Mouse (Mus musculus): ENCODE measurements around the gene Epha4.

Gene Epha4

GRCm38 (mm10) chr1:77410153-77410552 is 104.7 kb downstream of the Epha4 start:
- no peak for DNase-seq (ENCODE audit: extremely low read depth, low read depth)

GRCm38 (mm10) chr1:77409509-77409908 is 105.4 kb downstream of the Epha4 start:
- no peak for DNase-seq (ENCODE audit: extremely low read depth, low read depth)

GRCm38 (mm10) chr1:77407417-77407816 is 107.5 kb downstream of the Epha4 start:
- DNase-seq (ENCODE audit: extremely low read depth, low read depth) = no peak

DNA sequence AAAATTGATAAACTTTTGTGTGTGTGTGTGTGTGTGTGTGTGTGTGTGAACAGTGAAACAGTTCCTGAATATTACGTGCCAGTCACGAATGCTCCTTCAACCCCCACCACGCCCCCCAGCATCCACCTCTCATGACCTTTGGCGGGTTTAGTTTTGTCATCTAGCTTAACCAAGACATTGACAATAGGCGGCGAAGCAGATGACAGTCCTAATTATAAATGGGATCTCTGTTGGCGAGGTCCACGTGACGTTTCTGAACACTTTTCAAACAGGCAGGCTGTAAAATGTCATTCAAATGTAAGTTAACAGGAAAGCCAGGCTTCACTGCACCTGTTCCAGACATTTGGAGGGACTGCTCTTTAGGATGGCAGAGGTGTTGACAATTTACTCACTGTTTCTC is 108.3 kb downstream of the Epha4 start:
- no peak for DNase-seq (ENCODE audit: extremely low read depth, low read depth)

DNA sequence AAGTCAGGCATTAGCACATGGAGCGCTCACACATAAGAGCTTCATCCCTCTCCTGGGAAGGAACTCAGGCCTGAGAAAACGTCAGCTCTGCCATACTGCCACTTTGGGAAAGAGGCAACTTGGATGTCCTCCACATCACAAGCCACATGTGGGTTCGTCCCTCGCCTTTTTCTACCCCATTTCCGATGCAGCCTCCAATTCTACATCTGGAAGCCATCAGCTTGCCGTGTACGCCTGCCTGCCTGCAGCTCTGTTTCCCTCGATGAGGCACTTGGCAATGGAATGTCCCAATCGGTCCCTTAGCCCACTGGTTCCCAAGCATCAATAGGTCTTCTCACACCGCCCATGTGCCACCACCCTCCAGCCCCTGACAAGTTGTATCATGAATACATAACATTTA is 110.4 kb downstream of the Epha4 start:
- no peak for DNase-seq (ENCODE audit: extremely low read depth, low read depth)

GRCm38 (mm10) chr1:77402942-77403341 is 111.9 kb downstream of the Epha4 start:
- no peak for DNase-seq (ENCODE audit: extremely low read depth, low read depth)

DNA sequence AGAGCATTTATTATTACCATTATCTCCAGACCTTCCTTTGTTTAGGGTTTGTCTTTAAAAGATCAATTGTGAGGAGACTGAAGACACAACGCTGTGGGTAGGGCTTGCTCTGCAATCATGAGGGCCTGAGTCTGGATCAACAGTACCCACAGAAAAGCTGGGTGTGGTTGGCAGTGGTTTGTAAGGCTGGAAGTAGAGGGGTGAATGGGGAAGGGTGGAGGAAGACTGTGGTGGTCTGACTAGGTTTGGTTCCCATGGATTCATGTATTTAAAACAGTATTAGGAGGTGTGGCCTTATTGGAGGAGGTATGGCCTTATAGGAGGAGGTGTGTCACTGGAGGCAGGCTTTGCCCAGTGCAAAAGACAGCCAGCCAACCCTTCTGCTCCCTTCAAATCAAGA is 113.4 kb downstream of the Epha4 start:
- no peak for DNase-seq (ENCODE audit: extremely low read depth, low read depth)

DNA sequence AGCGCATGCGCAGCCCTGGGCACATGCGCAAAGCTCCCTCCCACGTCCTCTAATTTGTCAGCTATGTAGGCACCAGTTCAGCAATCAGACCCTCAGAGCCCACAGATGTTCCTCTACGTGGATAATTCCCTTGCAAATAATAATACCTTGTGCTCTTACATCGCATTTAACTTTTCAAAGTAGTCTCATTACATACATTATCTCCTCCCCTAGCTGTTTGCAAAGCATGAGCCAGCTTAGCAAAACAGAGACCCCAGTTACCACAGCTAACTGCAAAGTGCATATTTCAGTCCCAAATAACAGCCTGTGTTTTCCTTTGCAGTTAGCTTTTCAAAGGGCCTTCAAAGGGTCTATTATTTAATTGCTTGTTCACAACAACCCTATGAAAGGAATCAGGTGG is 123.3 kb downstream of the Epha4 start:
- no peak for DNase-seq (ENCODE audit: extremely low read depth, low read depth)

- no peak for DNase-seq (ENCODE audit: extremely low read depth, low read depth)
These were observed 125.8 kb downstream of the Epha4 start for GRCm38 (mm10) chr1:77389069-77389468.

DNA sequence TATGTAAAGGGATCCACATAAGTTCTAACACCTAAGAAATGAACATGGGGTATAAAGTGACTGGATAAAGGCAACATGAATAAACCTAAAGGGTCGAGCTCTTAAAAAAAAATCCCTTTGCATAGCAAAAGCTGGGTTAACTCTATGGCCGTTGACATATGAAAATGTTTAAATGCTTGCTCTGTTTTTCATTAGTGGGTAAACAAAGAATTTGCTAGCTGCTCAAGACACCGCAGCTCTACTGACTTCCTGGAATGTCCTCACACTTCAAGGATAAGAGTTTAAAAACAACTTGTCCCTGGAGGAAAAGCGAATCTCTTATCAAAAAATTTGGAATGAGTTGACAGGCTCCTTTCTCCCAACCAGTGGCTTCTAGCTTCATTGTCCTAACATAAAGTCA is 126.3 kb downstream of the Epha4 start:
- DNase-seq (ENCODE audit: extremely low read depth, low read depth) = no peak

DNA sequence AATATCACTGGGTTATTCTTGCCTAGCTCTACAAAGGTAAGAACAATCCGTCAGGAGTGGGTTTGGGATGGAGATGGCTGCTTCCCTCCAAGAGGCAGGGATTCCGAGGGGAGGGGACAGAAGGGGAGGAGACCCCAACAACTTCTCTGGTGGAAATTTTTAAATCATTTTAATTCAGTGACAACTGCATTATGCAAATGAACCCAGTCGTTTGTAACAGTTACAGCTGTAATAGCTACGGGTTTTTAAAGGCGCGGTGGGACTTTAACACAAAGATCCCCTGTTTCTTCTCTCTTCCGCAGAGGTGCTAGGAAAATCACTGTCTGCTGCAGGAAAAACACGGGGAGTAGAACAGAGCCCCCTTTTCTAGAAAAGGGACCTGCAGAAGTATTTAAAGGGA is 129.3 kb downstream of the Epha4 start:
- no peak for DNase-seq (ENCODE audit: extremely low read depth, low read depth)

DNA sequence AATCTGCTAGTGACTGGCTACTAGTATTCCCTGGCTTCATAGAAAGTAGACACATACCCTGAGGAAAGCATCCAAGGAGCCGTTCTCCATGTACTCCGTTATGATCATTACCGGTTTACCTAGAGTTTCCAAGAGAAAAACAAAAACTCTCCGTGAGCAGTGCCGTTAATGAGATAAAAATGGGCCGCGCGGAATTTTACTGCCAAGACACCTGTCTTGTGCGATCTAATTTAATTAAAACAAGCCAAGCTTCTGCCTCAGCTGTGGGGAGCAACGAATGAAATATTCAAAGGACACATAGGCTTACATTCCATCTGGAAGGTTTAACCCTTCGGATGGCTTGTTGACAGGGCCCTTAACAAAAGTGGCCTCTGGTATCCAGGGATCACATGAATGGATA is 131.4 kb downstream of the Epha4 start:
- no peak for DNase-seq (ENCODE audit: extremely low read depth, low read depth)

- no peak for DNase-seq (ENCODE audit: extremely low read depth, low read depth)
These were observed 137.3 kb downstream of the Epha4 start for GRCm38 (mm10) chr1:77377550-77377980.

DNA sequence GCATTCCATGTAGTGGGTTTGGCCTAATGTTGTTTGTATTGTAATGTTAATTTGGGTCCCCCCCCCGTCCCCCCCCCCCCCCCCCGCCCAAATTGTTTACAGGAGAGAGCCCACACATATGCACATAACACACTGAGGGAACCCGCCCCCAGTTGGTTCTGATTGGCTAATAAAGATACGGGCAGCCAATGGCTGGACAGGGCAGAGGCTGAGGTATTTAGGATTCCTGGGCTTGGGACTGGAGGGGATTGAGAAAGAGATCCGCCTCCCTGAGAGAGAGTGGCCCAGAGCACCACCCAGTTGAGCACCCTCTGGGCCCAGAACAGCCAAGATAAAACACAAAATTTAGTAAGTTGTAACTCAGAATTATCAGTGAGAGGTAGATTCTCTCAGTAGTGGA is 140.8 kb downstream of the Epha4 start:
- no peak for DNase-seq (ENCODE audit: extremely low read depth, low read depth)

DNA sequence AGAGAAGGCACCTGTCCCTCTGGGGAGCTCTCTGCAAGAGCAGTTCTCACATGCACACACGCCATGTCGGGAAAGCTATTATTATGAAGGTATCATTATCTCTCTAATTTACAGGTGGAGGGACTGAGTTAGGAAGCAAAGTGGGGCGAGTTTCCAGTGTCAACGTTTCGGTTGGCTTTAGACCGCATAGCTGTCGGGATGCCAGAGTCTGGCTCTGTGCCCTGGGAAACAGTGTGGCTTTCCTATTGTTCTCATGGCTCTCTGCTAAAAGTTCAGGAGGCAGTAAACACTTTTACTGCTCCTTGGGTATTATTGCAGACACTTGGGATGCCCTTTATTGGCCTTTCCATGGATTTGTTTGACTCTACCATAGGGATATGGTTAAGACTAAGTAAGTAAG is 144.0 kb downstream of the Epha4 start:
- no peak for DNase-seq (ENCODE audit: extremely low read depth, low read depth)

DNA sequence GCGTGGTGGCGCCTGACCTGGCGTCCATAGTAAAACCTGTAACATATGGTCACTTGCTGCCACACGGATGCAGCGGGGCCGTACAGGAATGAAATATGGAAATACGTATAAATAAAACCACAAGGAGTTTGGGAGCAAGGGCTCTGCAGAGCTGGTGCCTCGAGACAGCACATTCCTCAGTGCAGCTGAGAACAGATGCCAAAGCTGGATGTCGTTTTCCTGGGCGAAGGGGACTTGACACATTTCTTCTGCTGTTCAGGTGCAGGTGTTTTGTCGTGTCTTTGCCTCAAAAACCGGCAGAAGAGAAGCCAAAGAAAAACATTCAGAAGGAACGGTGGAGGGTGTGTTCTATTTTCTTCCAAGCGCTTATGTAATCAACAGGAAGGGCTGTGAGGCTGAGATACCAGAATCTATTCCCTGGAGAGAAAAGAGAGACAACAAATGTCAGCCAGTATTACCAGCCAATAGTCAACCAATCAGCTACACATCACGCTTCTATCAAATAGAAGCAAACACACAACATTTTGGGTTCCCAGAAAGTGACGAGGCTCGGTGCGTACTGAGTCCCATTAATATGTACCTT is 145.5 kb downstream of the Epha4 start:
- DNase-seq (ENCODE audit: extremely low read depth, low read depth) = peak; percentile 50

DNA sequence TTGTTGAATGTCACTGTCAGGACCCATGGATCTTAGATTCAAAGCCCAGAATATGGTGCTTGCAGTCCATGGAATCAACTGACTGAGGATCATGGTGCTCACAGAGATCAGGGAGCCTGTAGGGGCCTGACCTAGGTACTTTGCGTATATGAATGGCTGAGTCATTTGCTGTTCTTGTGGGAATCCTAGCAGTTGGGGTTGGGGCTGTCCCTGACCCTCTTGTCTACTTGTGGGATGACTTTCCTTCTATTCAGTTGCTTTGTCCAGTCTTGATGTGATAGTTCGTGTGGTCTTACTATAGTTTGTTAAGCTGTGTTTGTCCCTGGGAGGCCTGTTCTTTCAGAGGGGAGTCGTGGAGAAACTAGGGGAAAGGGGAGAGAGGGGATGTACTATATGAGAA is 149.0 kb downstream of the Epha4 start:
- no peak for DNase-seq (ENCODE audit: extremely low read depth, low read depth)

GRCm38 (mm10) chr1:77364596-77364995 is 150.3 kb downstream of the Epha4 start:
- DNase-seq (ENCODE audit: extremely low read depth, low read depth) = no peak

DNA sequence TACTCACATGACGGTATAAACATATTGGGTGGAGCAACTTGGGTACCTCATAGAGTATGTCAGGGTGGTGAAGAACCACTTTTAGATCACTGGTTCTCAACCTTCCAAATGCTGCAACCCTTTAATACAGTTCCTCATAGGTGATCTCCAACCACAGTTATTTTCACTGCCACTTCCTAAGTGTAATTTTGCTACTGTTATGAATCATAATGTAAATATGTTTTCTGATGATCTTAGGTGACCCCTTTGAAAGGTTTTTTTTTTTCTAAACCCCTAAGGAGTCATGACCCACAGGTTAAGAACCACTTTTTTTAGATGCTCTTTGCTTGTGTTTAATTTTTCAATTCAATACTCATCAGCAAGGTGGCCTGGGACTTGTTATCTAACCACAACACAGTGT is 151.0 kb downstream of the Epha4 start:
- DNase-seq (ENCODE audit: extremely low read depth, low read depth) = no peak

- DNase-seq (ENCODE audit: extremely low read depth, low read depth) = no peak
These were observed 168.4 kb downstream of the Epha4 start for GRCm38 (mm10) chr1:77346459-77346858.

DNA sequence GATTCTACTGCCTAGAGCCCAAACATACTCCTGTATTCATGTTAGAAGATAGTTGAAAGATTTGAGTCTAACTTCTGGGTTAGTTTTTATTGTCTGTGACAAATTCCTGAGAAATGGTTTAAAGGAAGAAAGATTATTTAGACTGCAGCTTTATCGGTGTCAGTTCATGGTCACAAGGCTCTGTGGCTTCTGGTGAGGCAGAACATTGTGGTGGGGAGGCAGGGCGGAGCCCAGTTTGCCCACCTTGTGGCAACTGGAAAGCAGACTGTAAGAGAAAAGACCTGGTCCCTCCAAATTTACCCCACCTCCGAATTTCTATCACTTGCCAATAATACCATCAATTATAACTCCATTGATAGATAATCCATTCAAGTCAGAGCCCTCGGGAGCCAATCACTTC is 171.1 kb downstream of the Epha4 start:
- DNase-seq (ENCODE audit: extremely low read depth, low read depth) = no peak

GRCm38 (mm10) chr1:77339701-77340100 is 175.2 kb downstream of the Epha4 start:
- DNase-seq (ENCODE audit: extremely low read depth, low read depth) = no peak

DNA sequence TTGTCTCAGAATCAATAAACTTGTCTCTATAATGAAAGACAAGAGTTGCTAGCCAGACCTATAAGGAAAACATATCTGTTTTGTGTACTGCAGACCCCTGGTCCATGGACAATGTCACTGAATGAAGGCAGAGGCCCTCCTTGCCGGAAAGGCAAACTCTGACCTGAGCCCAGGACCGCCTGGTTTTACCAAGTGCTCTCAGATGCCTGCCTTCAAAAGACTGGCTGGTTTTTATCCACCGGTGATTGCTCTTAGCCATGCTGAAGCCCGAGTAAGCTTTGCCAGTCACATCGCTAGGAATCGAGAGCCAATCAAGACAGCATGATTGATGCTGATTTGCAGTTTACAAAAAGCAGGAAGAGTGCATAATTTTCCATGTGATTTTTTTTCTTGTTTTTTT is 176.5 kb downstream of the Epha4 start:
- DNase-seq (ENCODE audit: extremely low read depth, low read depth) = no peak

- no peak for DNase-seq (ENCODE audit: extremely low read depth, low read depth)
These were observed 178.0 kb downstream of the Epha4 start for GRCm38 (mm10) chr1:77336937-77337336.
